Mouse (Mus musculus) cortical plate, adult 2 months (tissue): ENCODE measurements at regions not wholly inside any gene's neighbourhood (a gene's known extent, or its start where the extent isn't known, plus 50 kb on each side); places are given as distances from the start of the nearest gene placed in this dataset.

Experiments used
- CTCF ChIP-seq: fragments of 200-500 bp; IDR thresholded peaks from 2 replicates; pipeline ENCODE4 v1.5.1; 2011; ENCODE audit warnings: mild to moderate bottlenecking, control low read depth, low read length; ENCODE audit not compliant: insufficient read depth; ENCODE audit errors: extremely low read depth
- POLR2A ChIP-seq: fragments of 200-500 bp; IDR thresholded peaks from 2 replicates; pipeline ENCODE4 v1.6.1; 2011; ENCODE audit warnings: mild to moderate bottlenecking, low read length, control low read depth; ENCODE audit not compliant: insufficient read depth; ENCODE audit errors: extremely low read depth

- no peak for TF ChIP-seq POLR2A
- no peak for TF ChIP-seq CTCF
Measured at GRCm38 (mm10) chr6:100083127-100083526, 204.2 kb downstream of the Rybp start.
